Mouse (Mus musculus): ENCODE measurements around the gene Pdpk1.

DNA sequence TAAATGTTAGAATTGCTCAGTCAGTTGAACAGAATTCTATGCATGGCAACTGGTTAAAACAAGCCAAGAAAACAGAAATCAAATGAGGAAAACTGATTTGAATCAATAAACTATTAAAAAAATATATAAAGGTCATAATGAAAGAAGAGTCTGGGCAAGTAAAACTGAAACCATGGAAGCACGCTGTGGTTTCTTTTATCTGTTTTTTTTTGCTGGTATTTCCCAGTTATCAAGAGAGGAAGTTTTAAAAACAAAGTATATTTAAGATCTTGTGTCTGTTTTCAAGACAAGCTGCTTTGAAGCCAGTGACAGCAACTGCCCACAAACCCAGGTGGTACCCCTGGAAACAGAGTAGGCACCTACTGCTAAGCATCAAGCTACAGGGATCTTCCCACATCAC, 60.1 kb downstream of the Pdpk1 start:
- TF ChIP-seq EP300 (IDR thresholded peaks at IDR 0.05; ENCODE audit: low read depth in 1 of 2, low read length in 2 of 2) = peak in 1 of 2 experiments; percentile 30; a peak in 1 of 4 replicates
- TF ChIP-seq CTCF (IDR thresholded peaks at IDR 0.05 in 2 of 3, conservative IDR thresholded peaks at IDR 0.05 in 1 of 3; ENCODE audit: control insufficient read depth in 1 of 3, insufficient read depth in 1 of 3, low read depth in 2 of 3, low read length in 3 of 3, poor library complexity in 1 of 3, severe bottlenecking in 1 of 3) = no peak
- no peak for TF ChIP-seq POLR2A (IDR thresholded peaks at IDR 0.05; ENCODE audit: control insufficient read depth in 1 of 2, insufficient read depth in 1 of 2, low read depth in 1 of 2, low read length in 2 of 2, poor library complexity in 1 of 2)
- TF ChIP-seq NELFE (IDR thresholded peaks at IDR 0.05; ENCODE audit: low read depth, low read length) = no peak
- TF ChIP-seq MYB (IDR thresholded peaks at IDR 0.05; ENCODE audit: low read depth, low read length) = no peak
- TF ChIP-seq POLR2AphosphoS2 (IDR thresholded peaks at IDR 0.05; ENCODE audit: low read length) = no peak
- no peak for TF ChIP-seq ELF1 (IDR thresholded peaks at IDR 0.05; ENCODE audit: low read depth, low read length)
- no peak for TF ChIP-seq BHLHE40 (IDR thresholded peaks at IDR 0.05; ENCODE audit: borderline replicate concordance, low read depth, low read length)
- no peak for TF ChIP-seq USF2 (IDR thresholded peaks at IDR 0.05; ENCODE audit: borderline replicate concordance in 1 of 2, insufficient read depth in 1 of 2, low read depth in 1 of 2, low read length in 2 of 2)
